Mouse (Mus musculus) urinary bladder, postnatal 10 days (tissue): Measurements from ENCODE around the gene Olfr137.

ENCODE experiments used
- DNase-seq: peaks from one replicate; pipeline ENCODE4 v3.0.0; 2022; ENCODE audit warnings: low spot score

Olfr137 gene

DNA sequence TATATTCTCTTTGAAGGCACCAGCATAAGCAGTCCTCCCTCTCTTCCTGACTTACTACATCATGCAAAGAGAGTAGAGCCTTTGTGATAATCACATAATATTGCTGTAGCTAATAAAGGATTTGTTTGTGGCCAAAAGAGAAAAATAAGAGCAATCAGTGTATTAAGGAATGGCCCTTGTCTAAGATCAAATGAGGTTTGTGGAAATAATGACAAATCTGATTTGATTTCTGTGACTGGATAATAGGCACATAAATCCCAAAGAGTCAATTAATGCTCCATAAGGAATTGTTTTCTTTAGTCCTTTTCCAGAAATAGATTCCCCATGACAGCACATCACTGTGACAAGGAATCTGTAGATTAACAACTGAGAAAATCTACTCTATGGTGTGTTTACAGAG, at the start of gene Olfr137:
Gene Olfr137 (minus strand): TSS at position 101 of the 400 bp plus-strand sequence.
- no peak for DNase-seq

GRCm38 (mm10) chr17:38329531-38329930, 22.2 kb upstream of the Olfr137 start, which contains the start of gene Olfr136:
Gene Olfr136 (plus strand): TSS chr17:38329831.
- no peak for DNase-seq

DNA sequence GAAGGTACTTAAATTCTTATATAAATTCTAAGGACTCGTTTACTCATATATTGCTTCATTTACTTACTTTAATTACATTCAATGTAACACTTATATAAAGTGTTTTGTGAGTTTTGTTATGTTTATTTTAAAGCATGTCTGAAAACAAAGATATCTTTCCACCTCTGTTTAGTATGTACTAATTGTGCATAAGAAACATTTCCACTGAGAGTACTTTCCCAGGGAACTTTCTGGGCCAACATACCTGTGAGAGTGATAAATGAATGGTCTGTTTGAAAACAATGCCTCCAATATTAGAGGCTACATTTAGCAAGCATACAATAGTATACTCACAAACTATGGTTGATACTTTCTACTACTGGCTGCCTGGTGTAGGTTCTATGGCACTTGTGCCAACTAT, 46.6 kb downstream of the Olfr137 start, which contains the start of gene Olfr138:
Gene Olfr138 (plus strand): TSS at position 301 of the 400 bp plus-strand sequence.
- DNase-seq = no peak
